Mouse (Mus musculus) cortical plate, adult 2 months (tissue): ENCODE data around the gene Kptn.

Experiments
- CTCF ChIP-seq: fragments of 200-500 bp; IDR thresholded peaks from 2 replicates; pipeline ENCODE4 v1.5.1; 2011; ENCODE audit warnings: mild to moderate bottlenecking, control low read depth, low read length; ENCODE audit not compliant: insufficient read depth; ENCODE audit errors: extremely low read depth
- POLR2A ChIP-seq: fragments of 200-500 bp; IDR thresholded peaks from 2 replicates; pipeline ENCODE4 v1.6.1; 2011; ENCODE audit warnings: mild to moderate bottlenecking, low read length, control low read depth; ENCODE audit not compliant: insufficient read depth; ENCODE audit errors: extremely low read depth

GRCm38 (mm10) chr7:16129846-16130691, 10.4 kb downstream of the Kptn start:
- no peak for TF ChIP-seq CTCF
- no peak for TF ChIP-seq POLR2A
